Mouse (Mus musculus) E14TG2a.4 (cell line): ENCODE data around the gene Kif11.

Experiments
- CTCF ChIP-seq: conservative IDR thresholded peaks from 2 replicates; pipeline ENCODE4 v1.5.1; 2014; ENCODE audit warnings: low read length
- NANOG ChIP-seq: IDR thresholded peaks from 2 replicates; pipeline ENCODE4 v1.6.1; 2014; ENCODE audit warnings: borderline replicate concordance, low read length, mixed read lengths

GRCm38 (mm10) chr19:37376841-37377240, 638 bp downstream of the Kif11 start:
- no peak for TF ChIP-seq CTCF
- TF ChIP-seq NANOG: no peak
